Mouse (Mus musculus) thymus, postnatal 10 days (tissue): Measurements from ENCODE around the gene Xlr5c.
"Not testable (repeated sequence)": the region's sequence is repeated elsewhere in the genome, so short reads cannot be mapped to it uniquely, and the experiment has no call there.

Experiments used
- DNase-seq, 2 experiments: peaks; one replicate each; pipeline ENCODE4 v3.0.0; 2021; ENCODE audit warnings: low spot score in 2 of 2

Gene Xlr5c

DNA sequence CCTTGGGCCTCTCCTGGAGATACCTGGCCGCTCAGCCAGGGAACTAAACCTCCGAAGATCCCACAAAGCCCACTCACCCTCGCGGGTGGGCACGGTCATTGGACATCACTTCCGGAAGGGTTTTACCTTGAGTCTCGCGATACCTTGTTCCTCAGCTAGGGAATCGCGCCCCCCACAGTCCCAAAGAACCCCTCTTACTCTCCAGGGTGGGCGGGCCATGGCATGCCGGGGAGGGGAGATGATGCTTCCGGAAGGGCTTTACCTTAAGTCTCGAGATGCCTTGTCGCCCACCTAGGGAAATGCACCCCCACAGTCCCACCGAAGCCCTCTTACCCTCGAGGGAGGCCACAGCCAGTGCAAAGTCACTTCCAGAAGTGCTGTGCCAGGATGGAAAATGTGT lies at the start of gene Xlr5c, which contains the start of gene Xlr5a:
Gene Xlr5c, minus strand, starts transcription at position 101 of the 400 bp plus-strand sequence.
Gene Xlr5a, minus strand, starts transcription at position 101 of the 400 bp plus-strand sequence.
- DNase-seq, result not testable (repeated sequence)

DNA sequence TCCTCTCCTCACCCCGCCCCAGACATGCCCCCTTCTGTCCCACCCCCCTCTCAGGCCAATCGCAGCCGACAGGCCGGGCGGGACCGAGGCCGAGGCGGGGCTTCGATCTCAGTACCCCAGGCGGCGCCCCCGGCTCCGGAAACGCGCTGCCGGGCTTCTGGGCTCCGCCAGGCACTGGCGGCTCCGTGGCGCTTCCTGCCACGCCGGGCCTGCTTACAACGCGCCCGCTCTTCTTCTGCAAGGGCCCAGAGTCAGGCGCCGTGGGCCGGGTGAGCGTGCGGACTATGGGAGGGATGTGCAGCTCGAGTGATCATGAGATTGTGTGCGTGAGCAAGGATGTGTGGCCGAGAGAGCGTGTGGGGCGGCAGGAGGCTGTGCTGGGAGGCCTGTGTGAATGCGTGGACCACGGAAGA lies 49.7 kb upstream of the Xlr5c start, which contains the start of gene Zfp275:
Gene Zfp275, plus strand, starts transcription at position 139 of the 413 bp plus-strand sequence.
- DNase-seq, result peak; percentile 78

DNA sequence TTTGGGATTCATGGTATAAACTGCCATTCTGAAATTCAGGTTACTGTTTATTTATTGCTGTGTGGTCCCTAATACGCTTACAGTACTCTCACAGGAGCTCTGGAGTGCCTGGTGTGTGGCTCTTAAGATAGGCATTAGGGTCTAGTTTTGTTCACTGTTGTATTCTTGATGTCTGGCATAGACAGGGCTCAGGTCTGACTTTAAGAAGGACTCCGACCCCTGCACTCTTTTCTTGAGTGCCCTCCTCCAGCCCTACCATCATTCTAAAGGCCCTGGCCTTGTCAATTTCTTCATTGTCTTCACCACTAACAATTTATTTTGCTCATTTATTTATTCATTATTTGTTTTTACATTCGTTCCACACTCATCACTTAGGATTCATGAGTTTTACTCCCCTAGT lies 49.3 kb upstream of the Xlr5c start:
- no peak for DNase-seq

DNA sequence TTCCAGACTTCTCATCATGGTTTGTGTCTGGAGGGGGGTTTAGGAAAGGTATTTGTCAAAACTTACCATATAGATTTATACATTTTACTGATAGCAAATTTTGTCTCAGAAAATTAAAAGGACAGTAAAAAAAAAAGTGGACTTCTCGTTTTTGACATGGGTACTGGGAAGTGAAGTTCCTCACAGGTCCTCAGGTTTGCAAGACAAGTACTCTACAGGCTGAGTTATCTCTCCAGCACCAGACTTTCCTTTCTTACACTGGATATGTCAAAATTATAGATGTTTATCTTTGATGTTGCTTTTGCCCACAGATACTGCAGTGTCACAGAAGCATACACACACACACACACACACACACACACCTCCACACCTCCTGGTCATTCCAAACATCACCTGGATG lies 48.7 kb upstream of the Xlr5c start:
- DNase-seq, result no peak

DNA sequence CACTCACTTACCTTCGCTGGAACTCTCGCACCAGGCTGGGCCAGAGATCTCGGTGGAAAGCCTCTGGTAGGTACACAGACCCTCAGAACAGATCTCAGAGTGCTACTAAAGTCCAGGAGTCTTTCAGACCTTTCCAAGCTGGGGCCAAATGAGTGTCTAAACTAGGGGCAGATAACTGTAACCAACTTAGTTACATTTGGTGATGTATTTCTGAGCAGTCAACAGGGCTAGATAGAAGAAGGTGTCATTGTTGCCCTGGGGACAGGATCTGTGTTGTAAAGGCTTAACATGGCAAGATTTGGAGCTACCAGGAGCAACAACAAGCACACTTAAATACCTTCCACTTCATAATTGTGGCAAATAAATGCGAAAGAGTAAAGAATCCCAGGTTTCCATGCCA lies 44.0 kb upstream of the Xlr5c start, which contains the start of gene Gm45015:
Gene Gm45015, minus strand, starts transcription at position 101 of the 400 bp plus-strand sequence.
- no peak for DNase-seq

DNA sequence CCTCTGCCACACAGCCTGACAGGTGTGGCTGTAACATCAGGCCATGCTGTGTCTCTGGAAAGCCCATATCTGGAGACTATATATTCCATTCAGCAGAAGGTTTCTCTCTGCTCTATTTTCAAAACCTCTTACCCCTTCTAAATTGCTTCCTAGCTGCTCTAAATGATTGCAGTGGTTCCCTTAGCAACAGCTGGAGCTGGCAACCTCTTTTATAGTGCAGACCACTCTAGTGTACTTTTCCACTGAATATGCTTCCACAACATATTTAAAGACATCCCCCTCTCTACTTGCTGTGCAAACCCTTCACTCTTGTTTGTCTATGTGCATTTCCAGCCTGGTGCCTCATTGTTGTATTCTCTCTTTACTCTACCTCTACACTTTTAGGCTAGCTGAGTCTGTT lies 40.8 kb upstream of the Xlr5c start:
- DNase-seq, result no peak

DNA sequence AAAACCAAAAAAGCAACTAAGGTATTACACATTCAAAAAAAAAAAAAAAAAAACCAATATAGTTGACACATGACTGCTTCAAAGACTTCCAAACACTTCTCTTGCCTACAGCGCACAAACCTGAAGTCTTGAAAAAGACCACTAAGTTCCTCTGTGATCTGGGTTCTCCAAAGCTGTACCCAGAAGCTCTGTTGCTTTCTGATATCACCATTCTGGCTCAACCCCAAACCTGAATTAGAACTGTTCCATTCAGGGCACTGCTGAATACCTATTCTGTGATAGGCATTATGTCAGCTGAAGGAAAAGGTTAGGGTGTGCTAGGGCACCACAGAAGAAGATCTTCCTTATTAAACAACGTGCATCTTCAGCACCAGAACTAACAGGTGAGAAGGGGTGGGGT lies 34.4 kb upstream of the Xlr5c start:
- no peak for DNase-seq

DNA sequence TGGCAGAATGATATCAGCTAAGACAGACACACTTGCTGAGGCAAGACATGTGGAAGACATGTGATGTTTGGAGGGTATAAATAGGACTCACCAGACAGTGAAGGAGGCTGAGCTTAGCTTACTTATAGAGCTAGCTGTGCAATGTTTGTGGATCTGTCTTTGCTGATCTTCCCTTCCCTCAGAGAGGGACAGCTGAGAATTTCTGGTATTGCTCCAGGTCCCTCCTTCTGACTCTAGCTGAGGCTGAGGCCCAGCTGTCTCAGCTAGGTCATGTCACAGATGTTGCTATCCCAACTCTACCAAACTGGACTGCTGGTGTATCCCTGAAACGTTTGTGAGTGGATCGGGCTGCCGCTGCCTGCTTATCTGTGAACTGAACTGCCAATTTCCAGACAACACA lies 28.3 kb upstream of the Xlr5c start:
- no peak for DNase-seq

DNA sequence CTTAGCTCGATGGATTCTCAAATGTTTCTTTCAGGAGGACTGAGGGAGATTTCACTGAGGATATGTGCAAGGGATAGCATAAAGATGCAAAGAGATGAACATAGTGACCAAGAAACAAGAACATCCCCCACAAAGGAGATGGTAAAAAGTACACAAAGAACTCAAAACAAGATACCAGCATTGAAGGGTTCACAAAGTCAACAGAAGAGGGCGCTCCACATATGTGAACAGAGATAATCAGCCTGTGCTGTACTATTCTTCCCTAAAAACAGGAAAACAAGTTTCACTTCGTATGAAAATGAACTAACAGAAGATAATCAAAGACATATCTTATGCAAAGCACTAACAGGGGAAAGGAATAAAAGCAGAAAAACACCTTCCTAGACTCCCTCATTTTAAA lies 19.7 kb upstream of the Xlr5c start:
- peak in 1 of 2 experiments; percentile 38 for DNase-seq

DNA sequence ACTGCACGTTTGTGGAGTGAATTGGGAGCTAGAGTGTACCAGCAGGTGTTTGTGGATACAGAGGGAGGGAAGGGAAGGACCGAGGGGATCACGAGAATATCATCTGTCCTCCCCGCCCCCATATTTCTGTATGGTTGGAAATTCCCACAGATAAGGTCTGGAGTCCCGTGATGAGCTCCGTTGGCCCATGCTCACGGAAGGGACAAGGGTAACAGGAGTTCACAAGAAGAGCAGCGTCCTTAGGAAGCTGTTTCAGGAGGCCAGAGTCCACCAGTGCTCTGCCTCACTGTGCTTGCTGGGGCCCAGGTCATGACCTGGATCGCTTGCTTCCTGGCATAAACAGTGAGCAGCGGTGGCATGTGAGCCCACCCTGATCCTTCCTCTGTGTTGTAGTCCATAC lies 3.0 kb upstream of the Xlr5c start:
- DNase-seq, result not testable (repeated sequence)

DNA sequence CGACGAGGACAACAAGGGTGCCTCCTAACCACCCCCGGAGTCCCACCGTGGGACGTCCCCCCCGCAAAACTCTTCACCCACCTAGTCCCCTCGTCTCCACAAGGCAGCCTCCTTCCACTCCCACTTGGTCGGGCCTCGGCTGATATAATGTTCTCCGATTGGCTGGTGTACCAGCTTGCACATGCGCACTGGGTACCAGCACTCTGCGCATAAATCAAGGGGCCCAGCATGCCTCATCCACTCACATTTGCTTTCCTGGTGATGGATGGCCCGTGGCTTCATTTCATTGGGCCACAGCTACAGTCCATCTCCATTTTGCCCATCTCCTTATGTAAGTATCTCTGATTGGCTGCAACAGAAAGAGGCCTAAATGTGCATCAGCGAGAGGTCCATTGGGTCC lies 27.5 kb downstream of the Xlr5c start, which contains the start of gene Xlr3c:
Gene Xlr3c, minus strand, starts transcription at position 121 of the 400 bp plus-strand sequence.
- not testable (repeated sequence) for DNase-seq

DNA sequence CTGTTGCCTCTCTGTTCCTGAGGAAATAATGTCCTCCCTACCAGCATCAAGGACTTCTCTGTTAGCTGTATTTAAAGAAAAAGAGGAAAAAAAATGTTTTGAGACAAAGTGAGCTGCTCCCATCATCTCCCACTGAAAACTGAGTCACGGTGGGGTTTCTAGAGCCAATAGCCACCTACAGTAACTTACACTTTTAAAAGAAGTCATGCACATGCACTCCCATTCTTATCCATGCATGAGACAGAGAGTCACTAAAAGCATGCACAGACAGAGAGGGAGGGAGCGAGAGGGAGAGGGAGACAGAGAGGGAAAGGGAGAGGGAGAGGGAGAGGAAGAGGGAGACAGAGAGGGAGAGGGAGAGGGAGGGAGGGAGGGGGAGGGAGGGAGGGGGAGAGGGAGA lies 30.3 kb downstream of the Xlr5c start:
- not testable (repeated sequence) for DNase-seq

DNA sequence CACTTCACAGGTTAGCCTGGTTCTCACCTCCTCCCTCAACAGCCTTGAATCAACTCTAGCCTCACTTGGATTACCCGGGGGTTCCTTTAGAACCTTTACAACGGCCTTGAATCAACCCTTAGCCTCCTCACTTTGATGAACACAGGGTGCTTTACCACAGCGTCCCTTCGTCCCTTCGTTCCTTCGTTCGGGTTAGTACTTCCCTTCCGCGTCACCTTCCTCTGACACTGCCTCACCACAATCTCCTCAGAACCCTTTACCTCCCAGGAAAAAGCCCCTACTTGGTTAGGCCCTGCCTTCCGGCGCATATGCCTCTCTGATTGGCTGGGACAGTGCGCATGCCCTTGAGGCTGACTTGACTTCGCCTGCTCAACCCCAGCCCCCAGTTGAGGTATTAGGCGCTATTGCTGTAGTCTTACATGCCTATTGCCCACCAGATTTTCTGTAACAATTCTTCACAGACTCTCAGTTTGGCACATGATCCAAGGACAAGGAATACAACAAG lies 49.9 kb downstream of the Xlr5c start, which contains the start of gene Xlr4c:
Gene Xlr4c, minus strand, starts transcription at position 310 of the 505 bp plus-strand sequence.
- peak in 1 of 2 experiments; percentile 32 for DNase-seq
